Mouse (Mus musculus): ENCODE results near the gene Slc25a25. TPM values are rescaled to one million over a fixed set of nuclear protein-coding genes. Genes with fewer than 3 reads are reported as not detected.

Slc25a25 gene
- total RNA-seq, 2 experiments from 2014 or later: 28.0 to 33.7 TPM

Other genes with a start within 250 kb of the Slc25a25 start
- gene Pomt1, start 214.9 kb downstream of the Slc25a25 start, total RNA-seq (2021): 10 to 100 TPM; 36.7 to 40.4 TPM
- gene Uck1, start 191.3 kb downstream of the Slc25a25 start, total RNA-seq (2021): 10 to 100 TPM; 88.3 to 98.2 TPM
- gene Golga2, start 164.1 kb downstream of the Slc25a25 start, total RNA-seq (2021): 10 to 100 TPM; 78.6 to 80.4 TPM
- gene Swi5, start 163.4 kb downstream of the Slc25a25 start, total RNA-seq (2021): 100 to 1,000 TPM; 225 to 237 TPM
- gene Ciz1, start 99.1 kb downstream of the Slc25a25 start, total RNA-seq (2021): 100 to 1,000 TPM in 1 of 2 experiments, 10 to 100 TPM in 1; 97.7 to 106 TPM
- gene Dnm1, start 98.1 kb downstream of the Slc25a25 start, total RNA-seq (2021): 10 to 100 TPM; 41.3 to 43.4 TPM
- 100 to 1,000 TPM in 1 of 2 experiments, 10 to 100 TPM in 1; 94.9 to 121 TPM for gene 1110008P14Rik, start 69.5 kb downstream of the Slc25a25 start, total RNA-seq (2021)
- 10 to 100 TPM; 11.5 to 33.6 TPM for gene Lcn2, start 63.2 kb downstream of the Slc25a25 start, total RNA-seq (2021)
- 10 to 100 TPM; 49.2 to 60.7 TPM for gene Ptges2, start 55.5 kb downstream of the Slc25a25 start, total RNA-seq (2021)
- gene Naif1, start 988 bp downstream of the Slc25a25 start, total RNA-seq (2021): 1 to 10 TPM; 4.1 to 4.2 TPM
- 10 to 100 TPM; 36.6 to 38.0 TPM for gene Fam102a, start 83.9 kb upstream of the Slc25a25 start, total RNA-seq (2021)
- gene Dpm2, start 119.4 kb upstream of the Slc25a25 start, total RNA-seq (2021): 10 to 100 TPM; 61.9 to 64.5 TPM
- gene Pip5kl1, start 123.4 kb upstream of the Slc25a25 start, total RNA-seq (2021): under 1 TPM; 0.31 to 0.73 TPM
- gene 9430097D07Rik, start 124.2 kb upstream of the Slc25a25 start, total RNA-seq (2021): not detected
- 10 to 100 TPM; 16.4 to 19.4 TPM for gene St6galnac4, start 135.7 kb upstream of the Slc25a25 start, total RNA-seq (2021)
- 10 to 100 TPM; 53.0 to 58.0 TPM for gene St6galnac6, start 148.3 kb upstream of the Slc25a25 start, total RNA-seq (2021)
- gene Ak1, start 170.3 kb upstream of the Slc25a25 start, total RNA-seq (2021): 10 to 100 TPM; 53.4 to 68.7 TPM
- 100 to 1,000 TPM in 1 of 2 experiments, 10 to 100 TPM in 1; 97.4 to 103 TPM for gene Eng, start 195.2 kb upstream of the Slc25a25 start, total RNA-seq (2021)